Mouse (Mus musculus) embryo, embryonic 11.5 days (tissue): ENCODE measurements around the gene Asic3.
A peak's percentile ranks its signal among the peaks of the same experiment; 100 is the strongest.

ENCODE experiments used
- DNase-seq: peaks from one replicate; pipeline ENCODE4 v3.0.0-alpha.2; 2012; ENCODE audit warnings: low read depth, low spot score

Gene Asic3

DNA sequence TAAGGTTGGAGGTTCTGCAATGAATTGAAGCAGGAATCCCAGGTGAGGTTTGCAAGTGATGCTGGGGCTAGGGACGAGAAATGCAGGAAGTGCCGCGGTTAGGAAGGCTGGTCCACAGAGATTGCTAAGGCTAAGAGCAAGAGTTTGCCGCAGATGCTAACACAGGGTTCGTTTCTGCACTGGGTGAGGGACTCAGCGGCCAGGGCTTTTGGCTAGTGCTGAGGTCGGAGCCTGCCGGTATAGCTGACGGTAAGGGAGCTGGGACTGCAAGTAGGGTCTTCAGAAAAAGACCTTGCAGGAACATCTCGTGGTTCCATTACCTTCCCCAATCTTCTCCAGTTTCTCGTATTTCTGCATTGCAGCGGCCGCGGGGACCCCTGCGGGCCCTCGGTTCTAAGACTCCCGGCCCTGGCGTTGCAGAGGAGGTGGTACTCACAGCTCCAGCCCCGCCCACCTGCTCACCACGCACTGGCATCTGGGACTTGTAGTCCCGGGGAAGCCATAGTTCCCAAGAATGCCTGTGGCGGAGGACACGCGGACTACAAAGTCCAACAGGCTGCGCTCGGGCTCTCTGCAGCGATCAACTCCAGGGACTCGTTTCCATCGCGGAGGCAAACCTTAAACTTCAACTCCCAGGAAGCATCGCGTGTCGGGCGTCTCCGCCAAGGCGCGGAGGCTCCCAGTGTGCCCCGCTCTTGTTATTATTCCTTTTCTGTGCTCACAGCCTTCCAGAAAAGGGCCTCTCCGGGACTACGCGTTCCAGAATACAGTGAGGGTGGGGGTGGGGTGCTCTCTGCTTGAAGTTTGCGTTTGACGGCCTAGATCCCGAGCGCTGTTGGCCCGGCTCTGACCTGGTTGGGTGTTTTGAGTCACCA lies 10.2 kb downstream of the Asic3 start, which contains the start of the genes Cdk5 and Slc4a2:
Gene Cdk5, minus strand, starts transcription at position 402 of the 875 bp plus-strand sequence.
Gene Slc4a2, plus strand, starts transcription at position 709 of the 875 bp plus-strand sequence.
- peak; percentile 98 for DNase-seq

DNA sequence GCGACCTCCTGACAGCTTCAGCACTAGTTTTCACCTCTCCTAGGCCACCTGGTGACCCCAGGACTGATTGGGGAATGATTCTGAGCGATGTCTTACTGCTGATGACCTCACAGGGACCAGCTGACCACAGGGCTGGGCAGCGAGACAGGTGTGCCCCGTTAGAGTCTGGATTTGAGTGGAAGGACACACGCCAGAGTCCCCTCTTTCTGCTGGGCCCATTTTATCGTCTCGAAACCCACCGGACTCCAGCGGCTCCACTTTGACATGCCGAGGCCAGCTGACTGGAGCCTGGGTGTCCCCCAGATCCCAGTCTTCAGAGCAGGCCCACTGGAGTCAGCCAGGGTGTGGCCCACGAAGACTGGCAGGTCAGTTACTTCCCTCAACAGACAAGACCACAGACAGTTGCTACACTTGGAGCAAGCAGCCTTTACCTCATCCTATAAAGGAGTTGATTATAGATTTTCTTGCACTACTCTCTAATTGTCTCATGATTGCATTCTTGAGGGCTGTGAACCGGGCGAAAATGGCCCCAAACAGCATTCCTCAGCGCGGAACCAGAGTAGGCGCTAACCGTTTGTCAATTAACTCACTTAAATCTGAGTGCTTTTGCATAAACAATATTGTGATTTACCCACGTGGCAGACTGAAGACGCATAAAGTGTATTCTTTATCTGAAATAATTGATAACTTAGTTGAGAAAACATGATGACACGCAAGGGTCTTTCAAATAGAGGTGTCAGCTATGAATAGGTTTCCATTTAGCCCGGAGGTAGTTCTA lies 11.0 kb downstream of the Asic3 start:
- DNase-seq, result no peak

DNA sequence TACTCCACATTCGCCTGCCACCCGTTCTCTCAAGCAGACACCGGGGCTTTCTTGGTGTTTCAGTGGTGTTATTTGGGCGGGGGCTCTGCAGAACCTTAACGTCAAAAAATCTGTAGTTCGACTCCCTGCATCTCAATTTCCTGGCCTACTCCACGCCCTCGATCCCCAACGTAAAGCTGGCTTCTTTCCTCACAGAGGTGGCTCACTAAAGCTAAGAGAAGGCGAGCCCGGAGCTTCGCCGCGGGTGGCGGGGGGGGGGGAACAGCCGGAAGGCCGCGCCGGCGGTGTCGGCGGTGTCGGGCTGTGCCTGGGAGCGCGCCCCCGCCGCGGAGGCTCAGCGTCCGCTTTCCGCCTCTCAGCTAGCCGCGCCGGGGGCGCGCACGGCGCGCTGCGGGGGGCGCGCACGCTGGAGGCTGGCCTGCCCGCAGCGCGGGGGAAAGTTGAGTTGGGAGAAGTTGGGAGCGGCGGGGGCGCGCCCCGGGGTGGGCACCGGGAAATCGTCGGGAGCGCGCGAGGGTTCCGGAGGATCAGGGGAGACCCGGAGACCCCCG lies 11.7 kb downstream of the Asic3 start:
- peak; percentile 81 for DNase-seq

DNA sequence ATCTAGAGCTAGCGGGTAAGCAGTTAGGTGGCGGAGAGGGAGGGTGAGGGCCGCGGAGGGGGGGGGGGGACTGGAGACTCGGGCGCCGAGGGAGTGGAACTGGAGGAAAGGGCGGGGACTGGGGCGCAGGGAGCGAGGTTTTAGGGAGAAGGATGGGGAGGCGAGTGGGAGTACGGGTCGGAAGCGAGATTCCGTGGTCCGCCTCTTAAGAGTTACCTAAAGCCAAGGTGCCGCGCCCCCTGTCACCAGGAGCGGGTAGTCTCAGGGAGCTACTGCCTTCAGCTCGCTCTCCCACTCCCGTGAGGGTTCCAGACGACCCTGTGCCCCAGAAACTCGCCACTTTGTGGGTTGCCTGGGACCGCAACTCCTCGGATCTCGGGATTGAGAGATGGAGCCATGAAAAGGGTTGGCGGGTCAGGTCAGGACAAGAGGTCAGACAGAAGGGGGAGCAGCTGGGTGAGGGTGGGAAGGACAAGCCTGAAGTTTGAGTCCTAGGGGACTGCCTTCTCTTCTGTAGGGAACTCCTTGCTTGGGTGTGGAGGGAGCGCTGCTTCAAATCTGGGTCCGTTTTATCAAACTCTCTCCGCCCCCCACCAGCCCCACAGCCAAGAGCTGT lies 12.3 kb downstream of the Asic3 start:
- DNase-seq, result peak; percentile 40

DNA sequence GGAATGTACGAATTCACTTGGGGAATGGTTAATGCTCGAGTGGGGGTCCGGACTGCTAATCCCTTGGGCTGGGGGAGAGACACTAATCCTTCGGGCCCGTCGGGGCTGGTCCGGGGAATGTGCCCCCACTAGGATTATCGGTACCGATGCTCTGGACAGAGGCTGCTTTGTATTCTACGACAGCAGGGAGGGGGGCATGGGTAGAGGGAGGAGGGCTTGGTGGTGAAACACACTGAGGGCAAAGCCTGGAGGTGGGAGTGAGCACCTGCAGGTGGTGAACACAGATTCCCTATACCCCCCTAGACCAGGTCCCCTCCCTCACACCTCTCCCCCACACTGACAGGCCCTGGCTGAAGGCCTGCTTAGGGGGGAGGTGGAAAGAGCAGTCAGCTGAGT lies 12.8 kb downstream of the Asic3 start:
- no peak for DNase-seq

DNA sequence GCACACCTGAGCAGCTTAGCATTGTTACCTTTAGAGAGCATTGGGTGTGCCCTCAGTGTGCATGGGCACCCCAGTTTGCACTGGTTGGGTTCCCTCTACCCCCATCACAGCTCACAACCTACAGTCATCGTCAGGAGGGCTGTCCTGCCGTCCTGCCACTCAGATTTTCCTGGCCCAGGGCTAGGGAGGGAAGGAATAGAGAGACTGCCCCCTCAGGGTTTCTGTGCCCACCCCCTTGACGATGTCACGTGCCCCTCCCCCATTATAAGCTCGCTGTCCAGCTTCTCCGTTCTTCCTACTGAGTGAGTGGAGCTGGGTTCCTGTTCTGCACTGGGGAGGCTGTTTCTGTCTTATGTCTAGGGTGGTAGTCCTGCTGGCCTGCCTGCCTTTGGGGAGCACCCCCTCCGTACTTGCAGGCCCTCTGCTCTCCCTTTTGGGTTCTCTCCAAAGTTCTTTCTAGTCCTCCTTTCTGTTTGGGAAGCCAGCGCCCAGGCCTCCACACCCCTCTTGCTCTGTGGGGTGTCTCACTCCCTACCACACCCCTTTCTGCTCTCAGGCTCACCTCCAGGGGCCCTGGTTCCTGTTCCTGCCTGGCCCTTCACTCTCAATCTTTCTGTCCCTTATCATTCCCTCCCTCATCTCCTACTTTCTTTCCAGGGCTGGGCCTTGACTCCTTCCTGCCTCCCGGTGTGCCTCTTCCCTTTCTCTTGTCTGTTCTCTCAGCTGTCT lies 13.5 kb downstream of the Asic3 start:
- no peak for DNase-seq

DNA sequence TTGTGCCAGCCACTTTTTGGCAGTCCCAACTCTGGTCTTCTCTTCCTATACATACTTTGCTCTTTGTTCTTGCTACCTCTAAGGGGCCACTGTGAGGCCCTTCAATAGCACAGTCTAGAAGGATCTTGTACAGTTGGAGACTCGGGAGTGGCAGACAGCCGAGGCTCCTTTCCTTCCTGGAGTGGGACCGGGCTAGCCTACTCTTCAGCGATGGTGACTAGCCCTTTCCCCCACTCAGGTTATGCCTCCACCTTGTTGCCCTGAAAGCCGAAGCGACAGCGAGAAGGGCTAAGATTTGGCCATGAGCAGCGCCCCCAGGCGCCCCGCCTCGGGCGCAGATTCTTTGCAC lies 14.1 kb downstream of the Asic3 start:
- no peak for DNase-seq

DNA sequence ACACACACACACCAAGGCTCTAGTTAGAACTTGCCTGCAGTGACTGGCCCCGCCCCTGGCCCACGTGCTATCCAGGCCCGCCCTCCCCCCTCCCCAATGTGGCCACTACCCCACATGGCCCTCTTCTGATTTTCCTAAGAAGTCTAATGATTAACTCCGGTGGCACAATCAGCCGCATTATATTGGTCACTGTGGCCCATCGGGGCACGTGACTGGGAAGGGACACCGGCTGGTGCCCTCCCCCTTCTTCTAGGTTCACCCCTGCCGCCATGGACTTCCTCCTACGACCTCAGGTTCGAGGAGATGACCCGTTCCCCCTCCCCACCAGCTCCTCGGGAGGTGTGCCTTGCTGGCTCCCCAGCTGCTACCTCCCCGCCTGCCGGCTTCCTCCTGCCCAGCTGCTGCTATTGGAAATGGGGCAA lies 14.8 kb downstream of the Asic3 start:
- no peak for DNase-seq

DNA sequence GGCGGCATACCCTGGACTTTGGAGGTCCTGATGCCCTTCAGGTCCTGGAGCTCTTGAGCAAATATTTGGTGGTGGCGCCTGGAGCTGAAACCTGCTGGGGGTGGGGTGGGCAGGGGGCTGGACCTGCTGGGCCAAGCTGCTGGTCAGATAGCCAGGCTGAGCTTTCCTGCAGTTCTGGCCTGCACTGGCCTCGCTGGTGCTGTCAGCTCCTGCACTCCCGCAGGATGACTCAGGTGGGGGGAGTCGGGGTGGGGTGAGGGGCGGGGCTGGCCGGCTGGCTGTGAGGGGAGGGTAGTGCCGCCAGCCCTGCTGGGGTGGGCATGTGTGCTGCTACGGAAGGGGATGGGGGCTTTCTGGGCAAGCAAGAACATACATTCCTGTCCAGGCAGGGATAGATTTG lies 15.4 kb downstream of the Asic3 start:
- no peak for DNase-seq

DNA sequence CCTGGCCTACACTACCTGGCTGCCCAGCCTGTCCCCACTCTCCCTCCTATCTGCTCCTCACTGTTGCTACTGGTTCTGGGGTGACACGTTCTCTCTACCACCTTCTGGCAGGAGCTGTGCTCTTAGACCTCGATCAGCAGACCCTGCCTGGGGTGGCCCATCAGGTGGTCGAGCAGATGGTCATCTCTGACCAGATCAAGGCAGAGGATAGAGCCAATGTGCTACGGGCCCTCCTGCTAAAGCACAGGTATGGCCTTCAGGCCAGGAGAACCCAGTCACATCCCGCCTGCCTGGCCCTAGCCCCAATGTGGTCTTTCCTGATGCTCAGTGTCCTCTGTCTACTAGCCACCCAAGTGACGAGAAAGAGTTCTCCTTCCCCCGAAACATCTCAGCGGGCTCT lies 20.8 kb downstream of the Asic3 start:
- no peak for DNase-seq

DNA sequence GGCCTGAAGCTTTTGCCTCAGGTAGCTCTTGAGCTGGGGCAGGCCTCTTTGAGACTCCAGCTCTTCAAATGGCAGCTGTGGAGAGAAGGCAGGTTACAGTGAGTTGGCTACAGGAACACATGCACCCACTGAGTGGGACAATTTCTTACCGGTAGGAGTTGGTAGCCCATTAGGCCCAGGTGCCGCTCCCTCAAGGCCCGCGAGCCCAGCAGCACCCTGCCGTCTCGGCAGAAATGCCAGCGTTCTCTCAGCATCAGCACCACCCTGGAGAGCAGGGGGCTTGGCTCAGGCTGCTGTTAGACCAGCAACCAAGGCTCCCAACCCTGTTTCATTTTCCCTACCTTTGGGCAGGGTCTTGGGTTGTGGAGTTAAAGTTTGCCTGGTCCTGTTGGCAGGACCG lies 28.0 kb downstream of the Asic3 start:
- no peak for DNase-seq

DNA sequence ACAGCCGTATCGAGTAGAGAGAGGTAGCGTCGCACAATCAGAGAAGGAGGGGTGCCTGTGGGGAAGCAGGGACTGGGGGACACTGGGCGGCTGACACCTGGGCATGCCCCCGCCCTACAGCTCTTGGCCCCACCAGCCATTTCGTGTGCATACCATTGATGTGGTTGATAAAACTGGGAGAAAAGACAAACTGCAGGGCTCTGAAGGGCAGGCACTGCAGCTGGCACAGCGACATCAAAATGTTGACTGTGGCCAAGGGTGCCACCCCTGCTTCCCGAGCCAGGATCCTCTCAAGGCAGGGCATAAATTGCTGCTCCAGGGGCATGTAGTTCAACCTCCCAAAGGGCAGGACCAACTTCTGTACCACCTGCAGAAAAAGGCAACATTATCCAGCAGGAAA lies 28.8 kb downstream of the Asic3 start:
- no peak for DNase-seq

DNA sequence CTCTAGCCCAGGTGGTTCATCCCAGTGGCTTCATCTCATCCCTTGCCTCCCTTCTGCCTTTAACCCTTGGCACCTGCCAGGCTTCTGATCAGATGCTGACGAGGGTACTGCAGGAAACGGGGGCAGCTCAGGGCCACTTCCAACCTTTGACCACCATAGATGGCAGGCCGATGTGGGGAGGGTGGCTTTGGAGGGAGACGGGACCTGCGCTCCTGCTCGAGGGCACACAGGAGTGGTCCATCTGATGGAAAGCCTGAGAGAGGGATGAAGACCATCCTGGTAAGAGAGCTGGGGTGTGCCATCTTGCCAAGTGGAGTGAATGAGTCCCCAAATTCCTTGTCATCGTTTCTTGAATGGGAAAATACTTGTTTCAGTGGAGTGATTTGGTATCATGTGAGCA lies 30.0 kb downstream of the Asic3 start:
- DNase-seq, result no peak

DNA sequence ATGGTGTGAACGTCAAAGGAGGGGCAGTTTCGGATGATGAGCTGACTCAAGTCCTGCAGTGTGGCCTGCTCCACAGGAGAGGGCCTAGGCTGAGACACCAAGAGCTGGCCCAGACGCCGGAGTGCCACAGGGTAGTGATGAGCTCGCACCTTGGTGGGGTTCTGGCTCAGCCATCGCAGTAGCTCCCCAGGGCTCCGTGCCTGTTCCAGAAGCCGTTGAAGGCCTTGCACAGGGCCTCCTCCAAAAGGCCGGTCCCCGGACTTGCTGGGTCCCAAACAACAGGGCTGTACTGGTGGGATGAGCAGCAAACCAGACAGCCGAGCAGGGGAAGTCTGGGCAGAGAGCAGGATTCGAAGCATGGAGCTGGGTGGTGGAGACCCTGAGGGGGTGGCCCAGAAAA lies 30.7 kb downstream of the Asic3 start:
- DNase-seq, result no peak

DNA sequence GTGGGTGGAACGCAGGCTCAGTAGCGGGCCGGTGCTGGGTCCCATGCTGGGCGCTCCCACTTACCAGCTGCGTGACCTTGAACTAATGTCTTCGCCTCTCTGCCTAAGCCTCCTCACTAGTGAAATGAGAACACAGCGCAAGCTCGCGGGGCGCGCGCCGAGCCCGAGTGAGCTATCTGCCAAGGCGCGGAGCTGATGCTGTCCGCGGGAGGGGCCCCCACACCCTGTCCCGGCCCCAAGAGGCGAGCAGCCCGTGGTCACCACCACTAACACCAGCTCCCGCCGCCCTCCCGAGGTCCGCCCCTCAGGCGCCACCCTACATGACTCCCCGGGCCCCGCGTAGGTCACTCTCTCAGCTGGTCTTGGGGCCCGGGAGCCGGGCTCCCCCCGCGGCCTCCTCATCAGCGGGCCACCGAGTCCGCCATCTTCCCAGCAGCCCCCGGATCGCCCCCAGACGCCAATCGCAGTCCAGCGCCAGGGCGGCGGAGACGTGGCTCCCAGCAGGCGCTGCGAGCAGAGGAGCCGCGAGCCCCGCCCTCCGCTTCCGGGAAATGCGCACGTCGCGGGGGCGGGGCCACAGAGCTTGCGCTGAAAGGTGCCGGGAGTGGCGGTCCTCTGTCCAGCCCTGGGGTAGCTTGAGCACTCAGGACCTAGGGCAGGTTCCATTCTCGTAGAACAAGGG lies 31.7 kb downstream of the Asic3 start, which contains the start of gene Fastk:
Gene Fastk, minus strand, starts transcription at position 542 of the 682 bp plus-strand sequence.
- peak; percentile 87 for DNase-seq

DNA sequence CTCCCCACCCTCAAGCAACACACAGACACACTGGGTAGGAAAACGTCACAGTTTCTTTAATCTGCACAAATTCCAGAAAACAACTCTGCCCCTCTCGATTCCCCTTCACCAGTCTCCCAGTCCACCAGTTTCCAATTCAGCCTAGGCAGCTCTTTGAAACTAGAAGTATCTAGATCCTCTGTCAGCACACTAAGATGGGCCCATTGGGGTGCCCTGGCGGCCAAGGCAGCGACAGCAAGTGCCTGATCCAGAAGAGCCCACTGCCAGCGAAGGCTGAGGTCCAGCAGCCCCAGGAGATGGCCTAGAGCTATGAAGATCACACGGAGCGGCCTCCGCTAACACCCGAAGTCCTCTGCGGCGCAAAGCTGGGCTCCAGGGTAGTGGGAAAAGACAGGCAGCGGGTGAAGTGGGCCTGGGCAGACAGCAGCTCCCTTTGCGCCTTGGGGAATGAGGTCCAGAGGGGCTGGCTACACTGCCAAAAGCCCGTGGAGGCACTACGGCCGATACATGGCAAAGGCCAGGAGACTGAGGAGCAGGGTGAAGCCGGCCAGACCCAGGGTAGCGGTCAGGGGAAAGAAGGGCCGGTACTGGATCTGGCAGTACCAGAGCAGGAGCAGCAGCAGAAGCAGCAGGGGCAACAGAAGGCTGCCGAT lies 32.4 kb downstream of the Asic3 start:
- DNase-seq, result no peak

DNA sequence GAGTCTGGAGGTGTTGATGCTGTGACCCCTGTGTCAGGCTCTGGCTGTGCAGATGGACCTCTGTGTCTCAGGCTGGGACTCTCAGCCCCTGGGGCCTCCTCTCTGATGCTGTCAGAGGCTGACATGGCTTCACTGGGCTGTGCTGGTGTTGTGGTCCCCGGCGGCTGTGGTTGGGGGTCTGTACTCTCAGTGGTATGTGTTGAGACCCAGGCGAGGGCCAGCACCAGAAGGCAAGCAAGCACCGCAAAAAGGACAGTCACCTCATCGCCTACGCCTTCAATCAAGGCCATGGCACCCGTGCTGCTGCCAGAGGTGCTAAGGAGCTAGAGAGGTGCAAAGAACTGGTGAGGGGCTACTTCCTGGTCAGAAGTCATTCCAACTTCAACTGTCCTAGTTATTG lies 33.4 kb downstream of the Asic3 start:
- no peak for DNase-seq

DNA sequence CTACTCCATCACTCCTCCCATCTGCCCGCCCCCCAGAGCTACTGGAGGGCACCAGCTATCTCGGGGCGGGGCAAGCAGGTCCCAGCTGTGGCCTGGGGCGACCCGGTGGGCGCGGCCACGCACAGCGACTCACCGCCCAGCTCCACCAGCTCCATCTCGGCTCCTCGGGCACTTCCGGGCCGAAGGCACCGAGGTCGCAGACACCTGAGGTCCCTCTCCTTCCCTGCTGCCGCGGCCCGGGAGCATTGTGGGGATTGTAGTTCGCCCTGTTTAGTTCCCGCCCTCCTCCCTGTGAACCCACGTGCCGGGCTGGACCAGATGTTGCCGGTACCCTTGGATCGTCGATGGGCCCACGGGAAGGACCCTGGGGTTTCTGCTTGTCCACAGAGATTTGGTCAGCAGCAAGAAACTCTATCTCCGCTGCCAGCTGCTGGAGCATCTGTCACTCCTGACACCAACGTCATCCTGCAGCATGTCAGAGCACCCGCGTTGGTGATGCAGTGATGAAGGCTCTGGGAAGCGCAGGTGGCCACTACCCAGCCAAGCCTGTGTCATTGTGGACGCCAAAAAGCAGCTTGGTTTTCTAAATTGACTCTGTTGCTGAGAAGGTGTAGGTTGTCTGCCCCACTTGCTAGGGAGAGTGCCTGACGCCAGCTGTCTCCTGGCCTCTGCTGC lies 34.6 kb downstream of the Asic3 start, which contains the start of gene Tmub1:
Gene Tmub1, minus strand, starts transcription at position 231 of the 675 bp plus-strand sequence.
- no peak for DNase-seq

DNA sequence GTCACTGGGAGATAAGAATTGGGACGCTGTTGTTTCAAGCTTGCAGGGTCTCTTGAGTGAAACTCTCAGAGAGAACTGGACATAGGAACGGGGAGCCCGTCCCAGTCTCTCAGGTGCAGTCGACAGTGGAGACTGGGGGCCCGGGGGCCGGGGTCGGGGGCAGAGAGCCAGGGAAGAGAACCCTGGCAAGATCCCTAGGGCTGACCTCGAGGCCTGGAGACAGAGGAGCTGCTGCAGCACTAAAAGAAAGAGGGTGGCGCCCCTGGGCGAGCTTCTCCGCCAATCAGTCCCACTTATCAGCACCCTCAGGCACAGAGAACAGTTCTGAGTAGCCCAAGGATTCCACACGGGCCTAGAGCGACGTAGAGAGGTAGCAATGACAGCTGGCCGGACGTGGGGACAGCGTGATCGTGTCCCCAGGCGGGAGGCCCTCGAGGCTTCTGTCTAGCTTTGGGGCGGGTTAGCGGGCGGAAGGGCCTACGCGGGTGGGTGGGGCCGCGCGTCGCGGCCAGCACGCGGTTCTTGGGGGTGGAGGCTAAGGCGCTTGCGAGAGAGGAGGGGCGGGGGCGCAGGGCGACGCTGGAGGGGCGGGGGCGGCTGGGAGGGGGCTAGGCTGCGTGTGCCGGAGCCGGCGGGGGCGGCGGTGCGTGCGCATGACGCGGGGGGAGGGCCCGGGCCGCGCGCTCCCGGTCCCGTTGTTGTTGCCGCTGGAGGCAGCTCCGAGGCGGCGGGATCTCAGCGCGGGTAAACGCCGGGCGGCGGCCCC lies 38.3 kb downstream of the Asic3 start:
- DNase-seq, result peak; percentile 73
